Mouse (Mus musculus) thymus, postnatal 10 days (tissue): ENCODE data around the gene Pdzk1.

Experiments
- DNase-seq, 2 experiments: peaks; one replicate each; pipeline ENCODE4 v3.0.0; 2021; ENCODE audit warnings: low spot score in 2 of 2

Gene Pdzk1

DNA sequence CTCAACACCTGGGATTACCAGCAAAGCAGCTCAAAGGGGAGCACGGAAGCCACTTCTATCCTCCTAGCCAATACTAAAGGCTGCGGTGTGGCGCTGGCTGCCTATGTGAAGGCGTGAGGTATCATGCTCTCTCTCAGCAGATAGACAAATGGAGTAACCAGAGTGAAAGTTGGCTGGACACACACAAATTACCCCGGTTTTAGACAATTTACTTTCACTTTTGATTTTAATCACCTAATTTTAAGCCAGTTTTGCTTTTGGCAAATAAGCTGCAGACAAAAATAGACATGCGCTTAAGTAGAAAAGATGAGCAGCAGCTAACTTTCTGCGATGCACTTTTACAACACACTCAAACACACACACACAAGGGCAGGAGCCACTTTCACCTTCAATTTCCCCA, 54.6 kb downstream of the Pdzk1 start:
- no peak for DNase-seq

DNA sequence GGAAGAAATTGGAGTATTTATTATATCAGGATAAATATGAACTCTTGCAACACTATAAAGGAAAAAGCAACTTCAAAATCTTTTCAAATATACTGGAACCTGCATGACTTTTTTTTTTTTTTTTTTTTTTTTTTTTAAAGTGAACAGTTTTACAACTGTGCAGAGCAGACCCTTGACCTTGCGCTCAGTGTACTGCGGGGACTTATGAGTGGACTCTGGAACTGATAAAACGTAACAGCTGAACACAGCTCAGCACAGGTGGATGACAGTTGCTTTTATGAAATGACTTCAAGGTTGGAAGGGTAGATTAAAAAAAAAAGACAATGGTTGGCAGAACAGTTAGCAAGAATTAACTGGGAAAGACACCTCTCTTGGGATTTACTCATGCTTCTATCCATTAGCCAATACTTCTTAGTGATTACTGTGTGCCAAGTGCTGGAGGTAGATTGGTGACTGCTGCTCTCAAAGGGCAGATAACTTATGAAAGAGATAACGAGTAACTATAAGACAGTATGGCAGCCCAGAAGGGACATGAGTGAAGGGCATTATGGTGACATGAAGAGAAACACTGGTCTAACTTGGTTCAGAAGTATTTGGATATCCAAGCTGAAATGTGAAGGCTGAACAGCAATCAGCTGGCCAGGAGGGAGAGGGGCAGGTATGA, 73.4 kb downstream of the Pdzk1 start:
- no peak for DNase-seq

DNA sequence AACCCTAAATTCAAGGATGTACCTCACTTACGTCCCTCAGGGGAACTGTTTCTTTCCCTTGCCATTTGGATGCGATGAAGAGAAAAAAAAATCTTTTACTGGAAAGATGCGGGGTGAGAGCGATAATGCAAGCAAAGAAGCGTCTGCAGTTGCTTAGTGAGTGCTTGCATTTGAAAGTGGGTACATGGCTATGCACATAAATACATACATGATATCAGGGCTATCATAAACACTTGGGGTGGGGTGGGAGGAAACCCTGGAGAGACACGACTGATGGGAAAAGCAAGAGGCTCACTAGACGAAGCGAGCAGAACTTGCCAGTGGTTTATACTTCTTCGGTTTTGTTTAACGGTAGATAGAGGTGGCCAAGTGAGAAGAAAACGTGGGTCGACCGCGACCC, 75.3 kb downstream of the Pdzk1 start, which contains the start of gene Gja5:
Gene Gja5, plus strand, starts transcription at position 301 of the 400 bp plus-strand sequence.
- DNase-seq: no peak

DNA sequence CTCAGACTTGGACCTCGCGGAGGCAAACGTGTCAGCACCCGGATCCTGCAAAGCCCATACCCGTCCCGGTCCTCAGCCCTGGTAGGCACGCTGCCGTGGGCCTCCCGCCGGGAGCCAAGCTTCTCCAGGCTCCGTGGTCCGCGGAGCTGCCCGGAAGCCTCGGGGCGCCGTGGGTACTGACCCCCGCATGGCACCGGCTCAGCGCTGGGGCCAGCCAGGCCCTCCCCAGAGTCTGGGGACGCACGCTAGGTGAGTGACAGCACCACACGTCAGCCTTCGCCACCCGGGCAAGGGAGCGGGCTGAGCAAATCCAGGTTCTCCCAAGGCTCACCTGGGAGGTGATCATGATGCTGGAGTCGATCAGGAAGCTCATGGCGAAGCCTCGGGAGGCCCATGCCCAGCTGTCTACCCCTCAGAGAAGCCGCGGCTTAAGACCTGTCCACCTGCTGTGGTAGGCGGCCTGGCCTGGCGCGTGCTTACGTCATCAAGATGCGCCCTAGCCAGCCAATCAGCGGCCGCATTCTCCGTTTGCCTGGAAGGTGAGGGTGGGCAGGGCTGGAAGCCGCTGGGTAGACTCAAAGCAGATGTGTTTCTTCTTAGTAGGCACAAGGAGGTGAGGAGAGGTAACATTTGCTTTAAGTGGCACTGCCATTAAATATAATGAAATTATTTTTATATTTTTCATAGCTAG, 75.9 kb downstream of the Pdzk1 start, which contains the start of gene Gpr89:
Gene Gpr89, minus strand, starts transcription at position 496 of the 691 bp plus-strand sequence.
- peak; percentile 92 to 93 for DNase-seq

DNA sequence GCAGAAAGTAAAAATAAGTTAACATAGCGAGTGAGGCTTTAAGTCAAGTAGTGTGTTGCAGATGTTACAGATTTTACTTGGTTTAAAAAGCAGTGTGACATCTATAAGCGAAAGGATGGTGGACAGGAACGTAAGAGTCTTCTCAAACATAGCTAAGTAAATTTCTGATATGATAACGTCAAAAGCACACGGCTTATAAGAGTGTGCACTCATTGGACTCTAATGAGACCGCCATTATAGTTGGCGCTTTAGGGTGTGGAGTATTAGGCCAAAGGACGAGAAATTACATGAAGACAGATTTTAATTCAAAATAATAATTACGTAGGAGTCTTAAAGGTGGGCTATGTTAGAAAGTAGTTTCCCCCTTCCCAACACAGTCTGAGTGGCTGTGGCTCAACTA, 76.5 kb downstream of the Pdzk1 start:
- no peak for DNase-seq
